Mouse (Mus musculus) erythroblast, embryonic 14.5 days (primary cell): ENCODE measurements around the gene Kmt2d.

Experiments used
- GATA1 ChIP-seq: IDR thresholded peaks from 2 replicates; pipeline ENCODE4 v1.6.1; 2012; ENCODE audit warnings: low read length, inconsistent platforms, mixed read lengths
- TAL1 ChIP-seq: IDR thresholded peaks from 3 replicates; pipeline ENCODE4 v1.6.1; 2012; ENCODE audit warnings: low read length, inconsistent platforms, mixed read lengths

DNA sequence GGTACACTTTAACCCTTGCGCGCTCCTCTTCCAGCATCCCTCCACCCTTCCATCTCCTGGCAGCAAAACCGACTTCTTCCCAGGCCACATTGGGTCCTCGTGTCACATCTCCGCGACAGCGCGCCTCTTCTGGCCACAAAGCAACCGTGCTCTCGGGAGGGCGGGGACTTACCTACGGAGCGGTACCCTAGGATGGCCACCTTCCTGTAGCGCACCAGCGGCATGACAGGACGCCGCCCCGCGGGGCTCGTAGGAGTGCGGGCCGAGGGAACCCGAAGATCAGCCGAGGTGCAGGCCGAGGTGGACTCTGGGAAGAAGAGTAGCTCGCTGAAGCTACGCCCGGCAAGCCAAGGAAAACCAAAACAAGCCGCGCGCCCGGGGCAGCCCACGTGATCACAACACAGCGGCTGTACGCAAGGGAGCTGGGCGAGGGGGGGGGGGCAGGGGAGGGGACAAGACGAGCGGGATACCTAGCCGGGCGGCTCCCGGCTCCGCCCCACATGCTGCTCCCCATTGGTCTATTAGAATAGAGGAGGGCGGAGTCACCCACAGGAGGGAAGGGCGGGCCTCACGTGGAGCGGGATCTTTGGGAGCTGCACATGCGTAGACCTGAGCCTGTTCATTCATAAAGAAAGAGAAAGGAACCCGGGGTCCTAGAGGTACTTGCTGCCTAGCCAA lies 10.1 kb upstream of the Kmt2d start:
- no peak for TF ChIP-seq GATA1
- TF ChIP-seq TAL1 = no peak
